Mouse (Mus musculus) cerebellum, adult 9-10 months (tissue): ENCODE results near the gene Cbx2.

Source experiments
- DNase-seq: peaks from one replicate; pipeline ENCODE4 v3.0.0; 2022

Gene Cbx2

DNA sequence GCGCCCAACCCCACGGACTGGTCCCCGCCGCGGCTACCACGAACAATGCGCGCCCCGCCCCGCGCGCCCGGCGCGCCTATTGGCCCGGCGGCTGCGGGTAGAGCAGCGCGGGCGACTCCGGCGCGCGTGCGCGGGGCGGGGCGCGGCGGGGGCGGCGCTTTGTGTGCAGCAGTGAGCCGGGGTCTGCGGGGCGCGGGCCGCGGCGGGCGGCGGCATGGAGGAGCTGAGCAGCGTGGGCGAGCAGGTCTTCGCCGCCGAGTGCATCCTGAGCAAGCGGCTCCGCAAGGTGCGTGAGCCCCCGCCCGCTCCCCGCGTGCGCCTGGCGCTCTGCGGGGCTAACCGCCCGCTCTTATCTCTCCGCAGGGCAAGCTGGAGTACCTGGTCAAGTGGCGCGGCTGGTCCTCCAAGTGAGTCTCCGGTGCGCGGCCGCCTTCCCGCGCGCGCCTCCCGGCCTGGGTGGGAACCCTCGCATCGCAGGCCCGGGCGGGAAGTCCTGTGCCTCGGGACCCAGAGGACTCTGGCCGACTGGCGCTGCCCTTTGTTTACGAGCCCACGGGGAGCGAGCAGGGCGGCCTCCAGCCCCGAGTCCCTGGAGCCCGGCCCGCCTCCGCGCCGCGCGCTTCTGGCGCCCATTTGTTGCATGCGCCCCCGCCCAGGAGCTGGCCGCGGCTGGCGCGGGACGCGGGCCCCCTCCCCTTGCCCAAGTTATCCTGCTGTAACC is at the start of gene Cbx2:
Cbx2 (plus strand) TSS at position 68 of the 721 bp plus-strand sequence.
- peak; percentile 76 for DNase-seq

GRCm38 (mm10) chr11:118974340-118974739 is 48.4 kb upstream of the Cbx2 start:
- DNase-seq = no peak

- DNase-seq = peak; percentile 91
Measured at GRCm38 (mm10) chr11:118975427-118975826, 47.3 kb upstream of the Cbx2 start.

GRCm38 (mm10) chr11:118975917-118976316 is 46.8 kb upstream of the Cbx2 start:
- DNase-seq = peak; percentile 53

DNA sequence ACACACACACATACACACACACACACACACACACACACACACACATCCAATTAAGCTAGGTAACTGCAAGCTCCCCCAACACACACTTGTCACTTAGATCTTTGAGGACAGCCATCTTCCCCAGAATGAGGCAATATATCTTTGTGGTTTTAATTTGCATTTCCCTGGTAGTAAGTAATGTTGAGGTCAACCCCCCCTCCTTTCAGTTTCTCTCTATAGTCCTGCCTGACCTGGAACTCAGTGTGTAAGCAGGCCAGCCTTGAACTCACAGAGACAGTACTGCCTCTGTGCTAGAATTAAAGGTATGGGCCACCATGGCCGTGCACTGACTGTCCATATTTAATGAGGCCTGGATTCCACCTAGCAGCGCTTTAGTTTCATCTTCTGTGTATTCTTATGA is 42.4 kb upstream of the Cbx2 start:
- no peak for DNase-seq

DNA sequence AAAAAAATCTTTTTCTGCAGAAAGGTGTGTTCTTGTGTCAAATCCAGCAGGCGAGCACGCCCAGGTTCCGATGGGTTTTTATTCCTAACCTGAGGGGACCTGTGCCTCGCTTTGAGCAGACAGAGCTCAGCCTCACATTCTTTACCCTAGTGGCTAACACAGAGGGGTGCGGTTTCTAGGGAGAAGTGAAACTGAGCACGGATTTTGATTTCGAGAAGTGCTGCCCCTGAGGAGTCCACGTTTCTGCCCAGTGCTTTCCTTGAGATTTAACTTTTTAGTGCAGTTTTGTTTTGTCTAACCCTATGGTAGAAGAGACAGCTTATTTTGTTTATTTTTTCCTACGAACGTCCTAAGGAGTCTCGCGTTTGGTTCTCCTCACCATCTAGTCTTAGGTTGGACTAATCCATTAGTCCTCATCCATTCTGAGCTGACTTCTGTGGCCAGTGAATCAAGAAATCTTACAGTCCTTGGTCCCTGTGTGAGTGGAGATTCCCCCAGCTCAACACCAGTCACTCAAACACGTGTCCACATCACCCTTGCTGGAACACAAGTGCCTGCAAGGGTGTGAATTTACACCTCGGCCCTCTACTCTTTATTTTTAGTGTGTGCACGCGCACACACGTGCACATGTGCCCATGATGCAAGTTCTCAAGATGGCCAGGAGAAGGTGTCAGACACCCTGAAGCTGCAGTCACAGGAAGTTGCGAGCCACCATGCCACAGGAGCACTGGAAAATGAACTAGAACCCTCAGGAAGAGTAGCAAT is 41.6 kb upstream of the Cbx2 start:
- DNase-seq = no peak

- DNase-seq = no peak
Measured at GRCm38 (mm10) chr11:118982593-118983113, 40.1 kb upstream of the Cbx2 start.

DNA sequence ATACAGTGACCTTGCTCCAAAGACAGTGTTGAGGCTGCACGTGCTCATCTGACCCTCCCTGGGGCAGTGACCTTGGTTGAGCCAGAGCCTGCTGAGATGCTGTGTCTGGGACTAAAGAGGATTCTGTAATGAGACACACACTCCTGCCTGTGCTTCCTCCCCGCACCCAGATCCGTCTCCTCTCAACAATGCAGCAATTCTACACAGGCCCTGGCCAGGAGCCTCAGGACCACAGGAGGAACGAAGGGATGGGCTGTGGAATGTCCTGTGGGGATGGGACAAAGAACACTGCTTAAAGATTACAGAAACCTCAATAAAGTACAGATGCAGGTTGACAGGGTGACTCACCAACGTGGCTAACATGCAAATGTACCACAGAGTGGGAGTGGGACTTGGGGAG is 37.2 kb upstream of the Cbx2 start:
- DNase-seq = no peak

- DNase-seq = no peak
Measured at GRCm38 (mm10) chr11:118987999-118988398, 34.8 kb upstream of the Cbx2 start, which contains the start of gene Enpp7. TSS of gene Enpp7 (plus strand) at chr11:118988188.

GRCm38 (mm10) chr11:118992781-118993180 is 30.0 kb upstream of the Cbx2 start:
- DNase-seq = no peak

DNA sequence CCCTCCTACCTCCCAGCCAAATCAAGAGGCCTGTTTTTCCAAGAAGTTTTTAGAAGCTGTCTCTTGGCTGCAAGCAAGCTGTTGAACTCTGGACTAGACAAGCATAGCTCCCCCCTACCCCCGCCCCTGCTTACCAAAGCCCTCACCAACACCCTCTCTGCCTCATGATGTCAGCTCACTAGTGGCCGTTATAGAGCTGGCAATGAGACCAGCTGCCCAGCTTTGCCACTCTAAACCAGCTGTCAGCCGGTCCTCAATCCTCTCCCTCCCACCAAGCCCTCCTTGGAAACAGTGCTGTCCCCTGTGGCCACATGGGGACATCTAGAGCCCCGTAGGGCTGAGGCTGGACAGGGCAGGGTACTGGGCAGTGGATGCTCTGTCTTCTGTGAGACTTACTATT is 27.3 kb upstream of the Cbx2 start:
- no peak for DNase-seq

- no peak for DNase-seq
Measured at GRCm38 (mm10) chr11:118997182-118997581, 25.6 kb upstream of the Cbx2 start.

DNA sequence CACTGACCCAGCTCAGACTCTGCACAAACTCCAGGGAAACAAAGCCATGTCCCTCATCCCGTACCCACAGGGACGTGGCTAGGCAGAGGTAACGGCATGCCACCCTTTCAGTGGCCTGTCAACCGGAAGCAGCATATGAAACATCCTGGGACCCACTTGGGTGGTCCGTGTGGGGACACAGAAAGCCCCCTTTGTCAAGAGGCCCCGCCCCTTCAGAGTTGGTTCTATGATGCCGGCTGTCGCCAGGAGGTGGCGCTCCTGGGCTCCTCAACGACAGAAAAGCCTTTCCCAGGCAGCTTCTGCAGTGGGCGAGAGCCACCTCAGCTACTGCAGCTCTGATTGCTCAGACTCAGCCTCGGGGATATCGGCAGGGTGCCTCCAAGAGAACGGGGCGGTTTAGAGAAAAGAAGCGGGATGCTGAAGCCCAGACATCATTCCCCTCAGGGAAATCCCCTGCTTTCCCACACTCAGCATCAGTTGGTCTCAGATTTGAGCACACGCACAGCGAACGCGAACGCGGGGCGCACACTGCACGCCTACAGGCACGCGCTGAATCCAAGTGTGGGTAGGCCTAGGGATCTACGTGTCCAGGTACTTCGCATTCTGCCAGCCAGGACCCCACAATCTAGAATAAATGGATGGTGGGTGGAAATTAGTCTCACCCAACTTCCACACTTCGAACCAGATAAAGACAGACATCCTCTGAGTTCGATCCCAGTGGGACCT is 24.1 kb upstream of the Cbx2 start:
- DNase-seq = peak; percentile 89

DNA sequence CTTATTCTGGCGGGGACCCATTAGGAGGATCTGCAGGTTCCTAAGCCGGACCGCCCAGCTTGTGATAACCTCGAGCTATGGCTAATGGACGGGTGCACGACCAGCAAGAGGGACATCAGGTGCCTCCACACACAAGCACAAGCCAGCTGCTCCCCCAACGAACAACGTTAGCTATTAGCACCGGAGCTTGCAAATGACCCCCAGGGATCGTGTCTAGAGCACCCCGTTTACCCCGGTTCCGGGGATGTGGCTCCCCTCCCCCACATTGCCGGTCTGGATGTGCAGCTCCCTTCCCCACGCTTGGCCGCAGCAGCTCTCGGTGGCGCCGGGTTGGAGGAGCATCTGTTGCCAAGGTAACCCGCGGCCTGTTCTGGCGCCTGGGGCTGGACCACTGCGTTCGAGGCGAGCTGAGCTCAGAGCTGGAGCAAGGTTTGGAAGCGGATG is 23.4 kb upstream of the Cbx2 start:
- peak; percentile 49 for DNase-seq

- DNase-seq = no peak
Measured at GRCm38 (mm10) chr11:119000877-119001276, 21.9 kb upstream of the Cbx2 start.

DNA sequence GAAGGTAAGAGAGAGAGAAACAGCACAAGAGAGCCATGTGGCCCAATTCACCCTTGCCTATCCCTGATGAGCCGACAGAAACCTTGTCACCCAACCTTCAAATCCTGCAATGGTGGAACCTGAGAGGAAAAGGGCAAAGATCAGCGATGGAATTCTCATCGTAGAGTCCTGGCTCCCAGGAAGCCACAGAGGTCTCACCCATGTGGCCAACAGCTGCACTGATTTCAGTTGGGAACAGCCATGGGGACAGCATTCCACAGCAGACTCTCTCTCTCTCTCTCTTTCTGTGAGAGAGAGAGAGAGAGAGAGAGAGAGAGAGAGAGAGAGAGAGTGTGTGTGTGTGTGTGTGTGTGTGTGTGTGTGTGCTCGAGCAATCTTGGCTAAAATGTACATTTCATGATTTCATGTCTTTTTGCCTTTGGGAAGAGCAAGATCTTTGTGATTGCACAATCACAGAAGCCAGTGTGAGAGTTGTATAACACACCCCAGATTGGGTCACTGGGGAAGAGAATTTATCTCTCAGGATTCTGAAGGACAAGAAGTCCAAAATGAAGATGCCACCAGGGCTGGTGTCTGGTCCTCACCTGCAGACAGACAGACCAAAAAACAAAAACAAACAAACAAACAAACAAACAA is 21.2 kb upstream of the Cbx2 start:
- DNase-seq = no peak

- no peak for DNase-seq
Measured at GRCm38 (mm10) chr11:119005547-119006275, 17.1 kb upstream of the Cbx2 start.

DNA sequence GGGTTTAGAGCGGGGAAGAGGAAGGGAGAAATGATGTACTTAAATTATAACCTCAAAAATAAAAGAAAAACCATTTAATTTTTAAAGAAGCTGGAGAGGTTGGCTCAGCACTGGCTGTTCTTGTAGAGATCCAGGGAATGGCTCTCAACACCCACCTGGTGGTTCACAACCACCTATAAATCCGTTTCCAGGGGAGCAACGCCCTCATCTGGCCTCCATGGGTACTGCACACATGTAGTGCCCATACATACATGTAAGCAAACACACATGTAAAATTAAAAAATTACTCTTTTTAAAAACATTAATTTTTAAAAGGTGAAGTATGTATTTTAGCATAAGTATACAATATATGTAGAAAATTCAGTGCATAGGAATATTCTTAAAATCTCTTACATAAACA is 16.3 kb upstream of the Cbx2 start:
- DNase-seq = no peak

- no peak for DNase-seq
Measured at GRCm38 (mm10) chr11:119007461-119008456, 15.0 kb upstream of the Cbx2 start.

DNA sequence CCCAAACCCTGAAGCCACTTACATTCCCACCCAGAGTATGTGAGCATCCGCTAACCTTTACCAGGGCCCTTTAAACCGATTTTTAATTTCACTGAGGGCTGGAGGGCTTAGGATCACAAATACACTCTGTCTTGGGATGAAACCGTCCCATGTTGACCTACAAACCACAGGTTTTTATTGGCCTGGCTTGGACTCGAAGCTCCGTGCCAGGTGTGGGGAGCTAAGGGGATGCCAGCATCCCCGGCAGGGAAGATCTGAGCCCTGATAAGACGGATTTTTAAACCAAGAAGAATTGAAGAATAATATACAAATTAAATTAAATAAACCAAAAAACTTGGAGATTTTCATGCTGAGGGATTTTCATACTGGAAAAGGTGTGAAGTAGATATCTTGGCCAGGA is 8.3 kb upstream of the Cbx2 start:
- DNase-seq = no peak

DNA sequence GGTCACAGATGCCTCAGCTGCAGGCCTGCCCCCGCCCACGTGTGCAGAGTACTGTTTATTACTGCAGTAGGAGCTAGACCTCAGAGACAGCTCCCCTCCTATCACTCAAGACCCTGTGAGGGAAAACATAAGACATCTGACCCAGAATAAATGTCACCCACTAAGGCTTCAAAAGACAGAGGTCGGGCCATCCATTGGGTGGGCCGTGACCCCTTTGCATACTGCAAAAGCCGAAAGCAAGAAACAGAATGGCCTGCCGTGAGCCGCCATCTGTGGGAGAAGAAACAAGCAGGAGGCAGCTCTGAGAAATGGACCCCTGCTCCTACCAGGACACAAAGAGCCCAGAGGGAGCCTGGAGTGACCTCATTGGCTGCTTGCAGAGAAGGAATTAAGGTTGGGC is 5.3 kb upstream of the Cbx2 start:
- no peak for DNase-seq
